Mouse (Mus musculus) liver, embryonic 12.5 days (tissue): ENCODE measurements around the gene 3425401B19Rik. TPM values are rescaled to one million over a fixed set of nuclear protein-coding genes. Genes with fewer than 3 reads are reported as not detected.

Experiments used
- ATAC-seq: fragments of 200-750 bp; cut with Nextera tagmentation; 2 replicates; pipeline ENCODE4 v1.8.0; 2017; ENCODE audit warnings: moderate number of reproducible peaks, mild to moderate bottlenecking, moderate library complexity
- H3K27ac ChIP-seq: fragments of 300-500 bp; sonication (generic); 2 replicates; pipeline ENCODE4 v1.5.1; 2016; ENCODE audit warnings: mild to moderate bottlenecking
- H3K27me3 ChIP-seq: fragments of 300-500 bp; sonication (generic); replicated peaks from 2 replicates; pipeline ENCODE4 v1.6.1; 2016; ENCODE audit warnings: mild to moderate bottlenecking, moderate library complexity
- H3K36me3 ChIP-seq: fragments of 300-500 bp; sonication (generic); 2 replicates; pipeline ENCODE4 v1.6.1; 2016; ENCODE audit warnings: mild to moderate bottlenecking, moderate library complexity
- H3K4me1 ChIP-seq: fragments of 300-500 bp; sonication (generic); 2 replicates; pipeline ENCODE4 v1.6.1; 2016
- H3K4me2 ChIP-seq: fragments of 300-500 bp; sonication (generic); 2 replicates; pipeline ENCODE4 v1.6.1; 2016; ENCODE audit warnings: mild to moderate bottlenecking, moderate library complexity
- H3K4me3 ChIP-seq: fragments of 300-500 bp; sonication (generic); 2 replicates; pipeline ENCODE4 v1.5.1; 2016; ENCODE audit warnings: mild to moderate bottlenecking, moderate library complexity
- H3K9ac ChIP-seq: fragments of 300-500 bp; sonication (generic); 2 replicates; pipeline ENCODE4 v1.6.1; 2016; ENCODE audit warnings: mild to moderate bottlenecking, moderate library complexity
- H3K9me3 ChIP-seq: fragments of 300-500 bp; sonication (generic); replicated peaks from 2 replicates; pipeline ENCODE4 v1.6.1; 2016; ENCODE audit warnings: mild to moderate bottlenecking, moderate library complexity
- WGBS: fragments of 180-500 bp; shearing (Covaris S2); methylation state at CpG from one replicate; pipeline ENCODE4 v1.1.7; 2016; ENCODE audit not compliant: insufficient replicate concordance; 5-methylcytosine and 5-hydroxymethylcytosine counted together
- polyA plus RNA-seq: library from polyadenylated mRNA; unstranded; fragments of >200 nt; fragmentation: Nextera tagmentation; extraction: Ambion mirVana; gene quantifications from 2 replicates; pipeline ENCODE4 v1.2.1, GENCODE M21; 2016

The 3425401B19Rik gene
- not detected in 2 replicates for polyA plus RNA-seq

DNA sequence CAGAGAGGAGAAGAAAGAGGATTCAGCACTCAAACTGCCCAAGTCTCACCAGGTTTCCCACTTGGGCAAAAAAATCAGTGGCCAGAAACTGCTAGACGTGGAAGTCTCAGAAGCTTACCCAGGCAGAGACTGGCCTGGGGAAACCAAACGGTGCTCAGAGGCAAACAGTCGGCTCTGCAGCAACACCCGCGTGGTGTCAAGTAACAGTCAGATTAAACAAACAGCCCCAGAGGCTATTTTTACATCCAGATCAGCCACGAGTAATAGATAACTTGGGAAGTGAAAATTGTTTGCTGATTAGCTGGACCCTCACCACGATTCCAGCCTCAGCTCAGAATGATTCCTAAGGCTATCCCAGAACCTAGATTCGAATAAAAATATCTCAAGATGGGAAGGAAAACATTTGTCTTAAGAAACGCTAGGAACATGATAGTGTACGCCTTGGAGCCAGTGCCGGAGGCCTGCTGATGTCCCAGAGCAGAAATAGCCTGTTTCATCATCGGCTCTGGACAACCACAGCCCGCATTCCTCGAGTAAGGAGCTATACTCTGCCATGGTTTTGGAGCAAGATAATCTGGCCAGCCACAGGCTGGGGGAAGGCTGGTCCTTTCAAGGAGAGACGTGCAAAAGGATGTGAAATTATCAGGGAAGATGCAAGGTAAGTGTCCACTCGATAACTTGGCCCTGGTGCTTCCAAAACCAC is at the start of gene 3425401B19Rik:
TSS of gene 3425401B19Rik (minus strand) at position 170 of the 703 bp plus-strand sequence.
- no peak for ATAC-seq
- H3K27ac ChIP-seq: no peak within 1 kb of the TSS
- no peak within 1 kb of the TSS for H3K4me3 ChIP-seq
- peaks cover 9% of the 10 kb centered on the region for H3K27me3 ChIP-seq
- 0 out of 2 replicates have a peak, but pooled peaks cover 4% of the 10 kb centered on the region for H3K4me1 ChIP-seq
- H3K9me3 ChIP-seq: no peaks in the 10 kb centered on the region
- no peaks in the 10 kb centered on the region for H3K36me3 ChIP-seq
- no peak within 1 kb of the TSS for H3K9ac ChIP-seq
- WGBS: 40% methylated on average over 16 of the region's 16 CpGs
- no peak within 1 kb of the TSS for H3K4me2 ChIP-seq

DNA sequence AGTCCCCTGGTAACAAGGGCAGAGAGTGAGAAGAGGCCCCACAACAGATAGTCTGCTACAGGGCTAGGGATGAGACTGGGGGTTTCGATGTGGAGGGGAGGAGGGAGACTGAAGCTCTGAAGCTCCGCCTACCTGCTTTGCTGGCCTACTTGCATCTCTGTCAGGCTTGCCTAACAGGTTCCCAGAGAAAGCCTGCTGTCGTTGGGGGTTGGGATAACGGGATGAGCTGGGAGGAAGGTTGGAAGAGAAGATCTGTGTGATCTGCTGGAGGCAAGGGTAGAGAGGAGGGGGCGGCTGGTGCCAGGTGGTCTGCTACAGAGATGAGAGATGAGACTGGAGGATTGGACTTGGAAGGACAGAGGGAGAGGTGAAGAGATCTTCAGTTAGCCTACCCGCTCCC is 47.9 kb upstream of the 3425401B19Rik start:
- no peak overlapping the region for H3K4me3 ChIP-seq
- WGBS: 36% methylated on average over 6 of the region's 6 CpGs
- no peaks in the 10 kb centered on the region for H3K4me1 ChIP-seq
- no peak overlapping the region for H3K4me2 ChIP-seq
- no peak overlapping the region for H3K27ac ChIP-seq
- no peak for ATAC-seq
- no peaks in the 10 kb centered on the region for H3K27me3 ChIP-seq
- H3K36me3 ChIP-seq: no peaks in the 10 kb centered on the region
- H3K9ac ChIP-seq: no peak overlapping the region
- H3K9me3 ChIP-seq: no peaks in the 10 kb centered on the region

DNA sequence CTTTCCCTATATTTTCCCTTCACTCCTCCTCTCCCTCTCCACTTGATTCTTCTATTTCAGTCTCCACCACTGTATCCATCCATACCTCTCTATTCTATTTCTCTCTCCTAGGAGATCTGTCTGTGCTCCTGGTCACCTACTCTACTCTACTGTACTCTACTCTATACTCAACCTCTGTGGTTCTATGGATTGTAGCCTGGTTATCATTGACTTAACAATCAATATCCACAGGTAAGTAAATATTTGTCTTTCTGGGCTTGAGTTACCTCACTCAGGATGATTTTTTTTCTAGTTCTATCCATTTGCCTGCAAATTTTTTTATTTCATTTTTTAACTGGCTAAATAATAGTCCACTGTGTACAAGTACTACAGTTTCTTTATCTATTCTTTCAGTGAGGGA is 41.8 kb upstream of the 3425401B19Rik start:
- no peak overlapping the region for H3K4me2 ChIP-seq
- H3K27me3 ChIP-seq: no peaks in the 10 kb centered on the region
- H3K9me3 ChIP-seq: no peaks in the 10 kb centered on the region
- no peaks in the 10 kb centered on the region for H3K36me3 ChIP-seq
- H3K4me1 ChIP-seq: no peaks in the 10 kb centered on the region
- no peak for ATAC-seq
- no peak overlapping the region for H3K4me3 ChIP-seq
- H3K9ac ChIP-seq: no peak overlapping the region
- no peak overlapping the region for H3K27ac ChIP-seq

- H3K4me2 ChIP-seq: no peak overlapping the region
Measured at GRCm38 (mm10) chr14:32721461-32721860, 36.4 kb upstream of the 3425401B19Rik start.

GRCm38 (mm10) chr14:32716763-32717439 is 31.8 kb upstream of the 3425401B19Rik start:
- 57% methylated on average over 6 of the region's 6 CpGs for WGBS
- Histone ChIP-seq H3K27me3 (no peaks in the 10 kb centered on the region), H3K4me2 (no peak overlapping the region), H3K4me3 (no peak overlapping the region), H3K9ac (no peak overlapping the region), H3K36me3 (no peaks in the 10 kb centered on the region), H3K9me3 (no peaks in the 10 kb centered on the region), H3K4me1 (no peaks in the 10 kb centered on the region), H3K27ac (no peak overlapping the region)
- ATAC-seq: no peak

More at GRCm38 (mm10) chr14:32721461-32721860, 36.4 kb upstream of the 3425401B19Rik start:
- WGBS: 23% methylated on average over 1 of the region's 1 CpGs
- H3K36me3 ChIP-seq: no peaks in the 10 kb centered on the region
- no peaks in the 10 kb centered on the region for H3K27me3 ChIP-seq
- H3K4me3 ChIP-seq: no peak overlapping the region
- H3K4me1 ChIP-seq: no peaks in the 10 kb centered on the region
- ATAC-seq: no peak
- H3K27ac ChIP-seq: no peak overlapping the region
- H3K9me3 ChIP-seq: no peaks in the 10 kb centered on the region
- no peak overlapping the region for H3K9ac ChIP-seq

GRCm38 (mm10) chr14:32715489-32715888 is 30.4 kb upstream of the 3425401B19Rik start:
- H3K36me3 ChIP-seq: no peaks in the 10 kb centered on the region
- WGBS: 69% methylated on average over 2 of the region's 2 CpGs
- ATAC-seq: no peak

GRCm38 (mm10) chr14:32715076-32715475 is 30.0 kb upstream of the 3425401B19Rik start:
- H3K27me3 ChIP-seq: no peaks in the 10 kb centered on the region
- H3K36me3 ChIP-seq: no peaks in the 10 kb centered on the region
- no peak overlapping the region for H3K4me3 ChIP-seq
- H3K9me3 ChIP-seq: no peaks in the 10 kb centered on the region
- no peak overlapping the region for H3K9ac ChIP-seq
- WGBS: 65% methylated on average over 6 of the region's 6 CpGs
- no peak for ATAC-seq
- H3K4me2 ChIP-seq: no peak overlapping the region
- no peaks in the 10 kb centered on the region for H3K4me1 ChIP-seq
- H3K27ac ChIP-seq: no peak overlapping the region

More at GRCm38 (mm10) chr14:32715489-32715888, 30.4 kb upstream of the 3425401B19Rik start:
- no peaks in the 10 kb centered on the region for H3K4me1 ChIP-seq
- H3K4me3 ChIP-seq: no peak overlapping the region
- H3K9ac ChIP-seq: no peak overlapping the region
- no peak overlapping the region for H3K27ac ChIP-seq
- no peaks in the 10 kb centered on the region for H3K27me3 ChIP-seq
- no peak overlapping the region for H3K4me2 ChIP-seq
- no peaks in the 10 kb centered on the region for H3K9me3 ChIP-seq

- Histone ChIP-seq H3K27ac (no peak overlapping the region), H3K4me3 (no peak overlapping the region), H3K4me2 (no peak overlapping the region), H3K27me3 (no peaks in the 10 kb centered on the region), H3K9ac (no peak overlapping the region), H3K4me1 (no peaks in the 10 kb centered on the region), H3K36me3 (no peaks in the 10 kb centered on the region), H3K9me3 (no peaks in the 10 kb centered on the region)
- ATAC-seq: no peak
- 79% methylated on average over 6 of the region's 6 CpGs for WGBS
Measured at GRCm38 (mm10) chr14:32709861-32710260, 24.8 kb upstream of the 3425401B19Rik start.

GRCm38 (mm10) chr14:32708756-32709155 is 23.7 kb upstream of the 3425401B19Rik start:
- H3K27me3 ChIP-seq: no peaks in the 10 kb centered on the region
- no peak overlapping the region for H3K27ac ChIP-seq
- 66% methylated on average over 7 of the region's 7 CpGs for WGBS
- H3K9ac ChIP-seq: no peak overlapping the region
- no peaks in the 10 kb centered on the region for H3K9me3 ChIP-seq
- H3K4me1 ChIP-seq: no peaks in the 10 kb centered on the region
- no peaks in the 10 kb centered on the region for H3K36me3 ChIP-seq
- no peak overlapping the region for H3K4me3 ChIP-seq
- ATAC-seq: no peak
- no peak overlapping the region for H3K4me2 ChIP-seq

- H3K27ac ChIP-seq: no peak overlapping the region
- H3K9ac ChIP-seq: no peak overlapping the region
- no peaks in the 10 kb centered on the region for H3K27me3 ChIP-seq
- H3K4me2 ChIP-seq: no peak overlapping the region
- H3K9me3 ChIP-seq: no peaks in the 10 kb centered on the region
- H3K4me3 ChIP-seq: no peak overlapping the region
- 65% methylated on average over 8 of the region's 8 CpGs for WGBS
- H3K4me1 ChIP-seq: no peaks in the 10 kb centered on the region
- no peak for ATAC-seq
- no peaks in the 10 kb centered on the region for H3K36me3 ChIP-seq
Measured at GRCm38 (mm10) chr14:32707938-32708337, 22.8 kb upstream of the 3425401B19Rik start.

GRCm38 (mm10) chr14:32700972-32701371 is 15.9 kb upstream of the 3425401B19Rik start:
- no peak overlapping the region for H3K4me2 ChIP-seq
- H3K4me1 ChIP-seq: no peaks in the 10 kb centered on the region
- 28% methylated on average over 8 of the region's 8 CpGs for WGBS
- ATAC-seq: no peak
- no peak overlapping the region for H3K27ac ChIP-seq
- H3K36me3 ChIP-seq: no peaks in the 10 kb centered on the region
- H3K9ac ChIP-seq: no peak overlapping the region
- no peak overlapping the region for H3K4me3 ChIP-seq
- no peaks in the 10 kb centered on the region; the same call in 1 of the 2 replicates for H3K27me3 ChIP-seq
- no peaks in the 10 kb centered on the region for H3K9me3 ChIP-seq

DNA sequence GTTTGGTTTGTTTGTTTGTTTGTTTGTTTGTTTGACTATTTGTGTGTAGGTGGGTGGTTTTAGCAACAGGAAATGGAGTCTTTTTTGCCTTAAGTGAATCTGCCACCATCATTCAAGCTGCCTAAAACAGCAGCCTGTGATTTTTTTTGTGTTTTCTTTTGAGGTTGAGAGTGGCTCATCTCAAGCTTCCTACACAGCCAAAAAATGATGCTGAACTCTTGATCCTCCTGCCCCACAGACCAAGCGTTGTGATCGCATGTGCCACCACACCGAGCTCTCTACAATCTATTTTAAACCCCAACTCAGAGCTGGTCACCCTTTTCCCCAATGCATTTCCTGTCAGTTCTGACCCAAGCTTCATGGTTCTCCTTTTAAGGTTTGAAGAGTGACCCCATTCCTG is 13.5 kb upstream of the 3425401B19Rik start:
- H3K27me3 ChIP-seq: no peaks in the 10 kb centered on the region; the same call in 1 of the 2 replicates
- no peak overlapping the region for H3K9ac ChIP-seq
- no peaks in the 10 kb centered on the region for H3K4me1 ChIP-seq
- H3K27ac ChIP-seq: no peak overlapping the region
- ATAC-seq: no peak
- H3K36me3 ChIP-seq: no peaks in the 10 kb centered on the region
- H3K4me3 ChIP-seq: no peak overlapping the region
- H3K4me2 ChIP-seq: no peak overlapping the region
- 30% methylated on average over 3 of the region's 3 CpGs for WGBS
- no peaks in the 10 kb centered on the region for H3K9me3 ChIP-seq
